Mouse (Mus musculus) monocyte, adult 2 months (primary cell): Measurements from ENCODE around the gene Rabggtb.

Source experiments
- DNase-seq, 2 experiments: peaks; one replicate each; pipeline ENCODE4 v3.0.0; 2022; ENCODE audit warnings: low spot score in 2 of 2, low read depth in 1 of 2

Rabggtb gene

DNA sequence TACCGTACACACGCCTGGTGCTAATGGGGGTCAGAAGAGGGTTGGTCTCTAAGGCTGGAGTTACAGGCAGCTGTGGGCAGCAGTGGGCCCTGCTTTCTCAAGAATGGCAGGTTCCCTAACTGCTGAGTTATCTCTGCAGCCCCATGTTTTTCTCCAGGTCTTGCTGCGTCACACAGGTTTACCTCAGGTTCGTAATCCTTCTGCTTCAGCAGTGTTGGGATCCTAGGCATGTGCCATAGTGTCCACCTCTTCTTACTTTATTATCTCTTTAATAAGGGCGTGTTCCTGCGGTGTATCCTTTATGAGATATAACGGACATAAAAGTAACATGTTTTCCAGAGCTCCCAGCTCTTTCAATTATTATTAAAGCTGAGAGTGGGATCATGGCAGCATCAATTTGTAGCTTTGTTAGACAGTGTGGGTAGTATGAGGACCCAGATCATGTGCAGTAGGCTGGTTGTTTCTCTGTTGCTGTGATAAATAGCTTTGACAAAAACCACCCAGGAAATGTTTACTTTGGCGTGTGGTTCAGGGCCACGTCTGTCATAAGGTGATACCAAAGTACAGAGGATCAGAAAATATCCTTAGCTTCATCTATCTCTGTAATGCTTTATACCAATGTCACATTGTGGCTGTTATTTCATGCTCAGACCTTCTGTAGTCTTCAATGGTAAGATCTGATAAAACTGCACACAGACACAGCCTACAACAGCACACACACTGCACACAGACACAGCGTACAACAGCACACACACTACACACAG lies 8.5 kb upstream of the Rabggtb start:
- DNase-seq: no peak

GRCm38 (mm10) chr3:153917200-153917599 lies 4.4 kb upstream of the Rabggtb start:
- no peak for DNase-seq

DNA sequence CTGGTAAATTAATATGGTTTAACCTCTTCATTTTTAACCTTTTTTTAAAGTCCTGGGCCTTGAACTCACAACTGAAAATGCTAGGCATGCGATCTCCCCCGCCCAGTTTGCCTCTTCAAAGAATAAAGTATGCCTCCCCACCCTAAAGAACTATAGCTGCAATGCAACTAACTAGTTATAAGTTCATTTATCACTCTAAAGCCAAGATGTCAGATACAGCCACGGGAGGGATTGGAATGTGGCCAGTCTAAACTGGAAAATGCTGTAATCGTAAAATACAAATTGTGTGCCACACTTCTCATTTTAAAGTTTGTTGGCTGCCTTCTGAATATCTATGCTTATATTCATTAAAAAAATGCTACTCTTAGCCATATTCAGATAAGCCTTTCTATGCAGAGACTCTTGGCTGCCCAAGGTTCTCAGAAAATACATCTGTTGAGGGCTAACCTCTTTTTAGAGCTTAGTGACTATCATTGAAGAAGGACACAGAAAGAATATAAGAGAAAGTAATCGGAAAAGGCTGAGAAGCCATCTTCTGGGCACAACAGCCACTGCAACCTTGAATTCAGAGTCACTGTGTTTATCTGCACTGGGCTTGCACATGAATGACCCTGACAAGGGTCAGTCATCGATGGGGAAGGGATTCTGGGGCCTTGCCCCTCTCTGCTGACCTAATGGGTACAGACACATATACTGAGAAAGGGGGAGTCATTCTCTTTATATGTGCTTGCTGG lies 868 bp upstream of the Rabggtb start:
- DNase-seq: no peak

DNA sequence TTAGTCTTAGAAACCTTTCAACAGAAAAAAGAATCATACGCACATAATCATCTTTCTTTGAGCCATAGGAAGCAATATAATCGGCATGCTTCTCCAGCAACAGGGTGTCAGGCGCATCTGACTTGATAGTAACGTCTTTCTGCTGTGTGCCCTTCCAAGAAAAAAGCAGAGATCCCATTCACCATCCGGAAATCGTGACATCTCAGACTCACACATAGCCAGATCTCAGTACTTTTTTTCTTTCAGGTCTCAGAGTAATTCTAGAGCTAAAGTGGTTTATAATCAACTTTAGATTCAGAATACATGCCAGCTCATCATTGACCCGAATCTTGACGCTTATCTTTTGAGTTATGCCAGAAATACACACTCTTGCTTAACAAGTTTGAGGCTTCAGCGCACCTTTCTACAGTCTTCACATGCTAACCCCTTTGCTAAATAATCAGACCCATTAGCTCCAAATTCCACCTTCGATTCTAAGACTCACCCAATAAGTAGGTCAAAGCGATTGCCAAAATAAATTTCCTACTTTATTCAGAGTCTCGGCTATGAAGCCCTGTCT lies 848 bp downstream of the Rabggtb start:
- DNase-seq: no peak

- DNase-seq: no peak
Measured at GRCm38 (mm10) chr3:153911197-153911881, 1.5 kb downstream of the Rabggtb start.

GRCm38 (mm10) chr3:153910489-153910888 lies 2.3 kb downstream of the Rabggtb start:
- DNase-seq: no peak

DNA sequence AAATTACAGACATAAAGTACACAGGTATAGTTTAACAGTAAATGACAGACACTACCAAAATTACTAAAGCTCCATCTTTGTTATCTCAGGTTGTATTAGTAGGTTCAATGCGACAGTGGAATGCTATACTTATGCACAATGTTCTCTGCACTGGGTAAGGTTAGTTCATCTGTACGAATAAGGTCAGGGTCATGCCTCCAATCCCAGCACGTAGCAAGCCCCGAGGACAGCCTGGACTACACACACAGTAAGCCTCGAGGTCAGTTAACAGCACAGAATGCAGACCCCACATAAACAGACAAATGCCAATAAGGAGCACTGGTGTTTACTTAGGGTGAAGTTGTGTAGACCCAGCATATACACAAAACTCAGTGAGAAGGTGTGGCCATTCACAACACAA lies 3.9 kb downstream of the Rabggtb start:
- DNase-seq: no peak

GRCm38 (mm10) chr3:153906136-153906871 lies 6.5 kb downstream of the Rabggtb start, which contains the start of gene Msh4:
Msh4 (minus strand) TSS chr3:153906138.
- DNase-seq: no peak

DNA sequence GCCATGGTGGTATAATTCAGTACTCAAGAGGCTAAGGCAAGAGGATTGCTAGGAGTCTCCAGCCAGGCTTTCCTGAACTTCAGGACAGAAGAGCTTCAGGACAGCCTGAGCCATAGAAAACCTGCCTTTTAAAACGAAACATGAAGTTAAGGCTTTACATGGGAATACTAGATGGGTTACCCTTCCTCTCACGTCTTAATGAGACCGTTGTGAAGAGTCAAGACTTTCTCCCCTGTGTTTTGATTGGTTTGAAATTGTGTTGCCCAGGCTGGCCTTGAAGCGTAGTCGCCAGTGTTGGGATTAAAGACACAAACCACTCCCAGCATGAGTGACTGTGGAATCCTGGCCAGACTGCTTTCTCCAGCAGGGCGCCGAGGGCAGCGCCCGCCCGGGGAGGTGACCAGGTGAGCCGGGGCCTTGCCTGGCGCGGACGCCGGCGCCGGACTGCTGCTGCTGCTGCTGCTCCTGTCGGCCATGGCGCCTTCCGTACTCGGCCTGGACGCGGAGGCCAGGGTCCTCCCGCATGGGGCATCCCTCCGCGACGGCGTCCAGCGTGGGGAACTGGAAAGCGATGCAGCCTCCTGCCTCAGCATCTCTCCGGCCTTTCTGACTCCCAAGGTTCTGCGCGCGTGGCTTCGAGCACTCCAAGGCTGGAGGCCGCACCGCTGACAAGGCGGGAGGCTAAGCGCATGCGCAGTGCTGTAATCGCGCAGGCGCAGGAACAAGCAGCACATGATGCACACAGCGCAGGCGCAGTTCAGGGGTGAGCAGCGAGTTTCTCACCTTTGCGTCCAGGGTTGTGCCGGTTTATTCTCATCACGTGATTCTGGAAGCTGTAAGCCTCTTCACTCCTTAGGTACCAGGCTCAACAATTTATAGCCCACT lies 7.3 kb downstream of the Rabggtb start:
- no peak for DNase-seq

GRCm38 (mm10) chr3:153904586-153904985 lies 8.2 kb downstream of the Rabggtb start:
- no peak for DNase-seq

GRCm38 (mm10) chr3:153902595-153902994 lies 10.2 kb downstream of the Rabggtb start:
- DNase-seq: no peak

DNA sequence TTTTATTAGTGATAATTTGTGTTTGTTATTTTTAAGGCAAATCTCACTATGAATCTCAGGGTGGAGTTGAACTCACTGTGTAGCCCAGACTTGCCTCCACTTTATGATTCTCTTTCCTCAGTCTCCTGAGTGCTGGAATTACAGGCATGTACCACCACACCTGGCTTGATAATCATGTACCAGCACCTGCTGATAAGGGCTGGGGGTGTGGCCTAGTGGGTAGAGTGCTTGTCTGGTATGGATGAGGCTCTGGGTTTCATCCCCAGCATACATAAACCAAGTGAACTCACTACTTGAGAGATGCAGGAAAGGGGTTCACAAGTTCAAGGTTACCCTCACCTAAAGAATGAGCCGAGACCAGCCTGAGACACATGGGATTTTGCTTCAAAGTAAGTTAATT lies 10.9 kb downstream of the Rabggtb start:
- DNase-seq: no peak

GRCm38 (mm10) chr3:153897216-153897615 lies 15.6 kb downstream of the Rabggtb start:
- no peak for DNase-seq

DNA sequence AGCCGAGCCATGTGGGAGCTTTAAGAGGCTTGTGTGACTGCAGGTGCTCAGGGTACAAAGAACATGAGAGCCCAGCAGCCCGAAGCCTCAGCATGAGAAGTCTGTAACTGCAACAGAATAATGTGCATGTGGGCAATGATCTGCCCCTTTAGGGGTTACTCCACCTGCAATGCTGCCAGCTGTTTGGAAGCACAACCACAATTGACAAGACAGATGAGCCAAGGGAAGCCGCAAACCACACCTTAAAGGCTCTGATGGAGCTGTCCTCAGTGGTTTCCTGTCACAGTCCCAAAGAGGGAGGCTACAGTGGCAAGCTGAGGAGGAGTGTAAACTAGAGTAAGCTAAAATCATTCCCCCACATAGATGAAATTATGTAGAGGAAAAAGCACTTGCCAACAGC lies 17.4 kb downstream of the Rabggtb start:
- no peak for DNase-seq

GRCm38 (mm10) chr3:153889188-153889781 lies 23.5 kb downstream of the Rabggtb start:
- no peak for DNase-seq

GRCm38 (mm10) chr3:153888141-153888540 lies 24.7 kb downstream of the Rabggtb start:
- DNase-seq: no peak

DNA sequence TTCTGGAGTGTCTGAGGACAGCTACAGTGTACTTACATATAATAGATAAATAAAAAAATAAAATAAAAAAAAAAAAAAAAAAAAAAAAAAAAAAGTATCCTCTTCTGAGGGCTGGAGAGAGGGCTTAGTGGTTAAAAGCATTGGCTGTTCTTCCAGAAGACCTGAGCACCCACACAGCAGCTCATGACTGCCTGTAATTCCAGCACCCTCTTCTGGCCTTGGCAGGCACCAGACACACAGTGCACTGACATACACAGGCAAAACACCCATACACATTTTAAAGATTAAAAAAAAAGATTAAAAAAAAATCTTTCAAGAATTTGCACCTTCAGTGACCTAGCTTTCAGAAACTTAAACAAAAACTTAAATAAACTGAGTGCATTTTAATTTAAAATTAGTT lies 26.5 kb downstream of the Rabggtb start:
- DNase-seq: no peak

DNA sequence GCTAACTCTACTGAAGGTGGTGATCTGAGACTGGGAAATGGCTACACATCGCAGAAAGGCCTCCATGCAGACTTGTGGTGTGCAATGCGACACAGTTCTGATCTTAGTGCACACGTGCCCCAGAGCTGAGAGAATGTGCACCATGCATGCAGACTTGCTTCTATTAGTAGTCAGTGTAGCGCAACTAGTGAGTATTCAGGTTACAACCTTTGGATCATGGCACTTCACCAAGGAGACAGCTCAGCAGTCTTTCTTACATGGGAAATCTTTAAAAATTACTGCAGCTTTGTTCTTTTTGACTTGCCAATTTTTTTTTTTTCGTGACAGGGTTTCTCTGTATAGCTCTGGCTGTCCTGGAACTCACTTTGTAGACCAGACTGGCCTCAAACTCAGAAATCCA lies 41.4 kb downstream of the Rabggtb start:
- DNase-seq: no peak
